Mouse (Mus musculus) cerebellum, adult 2 months (tissue): ENCODE results near the gene Rere.

ENCODE experiments used
- CTCF ChIP-seq: fragments of 200-500 bp; IDR thresholded peaks from 2 replicates; pipeline ENCODE4 v1.5.1; 2011; ENCODE audit warnings: low read depth, mild to moderate bottlenecking, control low read depth, low read length, moderate library complexity, borderline replicate concordance; ENCODE audit not compliant: insufficient read depth
- POLR2A ChIP-seq: fragments of 200-500 bp; IDR thresholded peaks from 2 replicates; pipeline ENCODE4 v1.6.1; 2011; ENCODE audit warnings: low read length, control low read depth, borderline replicate concordance; ENCODE audit not compliant: insufficient read depth

DNA sequence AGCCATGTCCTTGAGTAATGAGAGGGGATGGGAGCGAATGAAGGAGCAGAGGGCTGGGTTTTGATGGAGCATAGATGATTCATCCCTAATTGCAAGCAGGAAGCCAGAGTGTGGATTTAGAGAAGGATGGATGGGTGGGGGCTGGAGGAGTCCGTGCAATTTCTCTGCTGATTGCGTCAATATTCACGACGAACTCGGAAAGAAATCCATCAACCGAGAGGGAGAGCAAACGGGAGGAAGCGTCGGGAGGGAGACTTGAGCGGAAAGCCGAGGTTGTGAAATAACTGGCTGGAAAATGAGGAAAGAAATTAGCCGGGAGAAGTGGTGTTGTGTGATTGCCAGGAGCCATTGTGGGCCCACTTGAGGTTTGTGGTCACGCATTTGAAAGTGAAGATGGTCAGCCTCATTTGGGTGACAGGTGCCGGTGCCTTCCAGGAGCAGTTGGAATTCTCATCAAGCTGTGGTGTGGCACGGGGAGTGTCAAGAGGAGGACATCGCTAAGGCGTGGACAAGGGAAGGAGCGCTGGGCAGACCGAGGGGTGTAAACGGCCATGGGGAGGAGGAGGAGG lies 14.7 kb upstream of the Rere start:
- TF ChIP-seq CTCF (no peak), POLR2A (no peak)
